Mouse (Mus musculus) neural tube, embryonic 15.5 days (tissue): ENCODE results near the gene Ufc1. TPM values are rescaled to one million over a fixed set of nuclear protein-coding genes. Genes with fewer than 3 reads are reported as not detected.

Experiments used
- polyA plus RNA-seq: library from polyadenylated mRNA; unstranded; fragments of >200 nt; fragmentation: Nextera tagmentation; extraction: Ambion mirVana; gene quantifications from 2 replicates; pipeline ENCODE4 v1.2.1, GENCODE M21; 2015

Ufc1 gene
- polyA plus RNA-seq, 1 experiment from 2014 or later, result 119 TPM

Other genes with a start within 250 kb of the Ufc1 start
- 11.5 and 11.8 TPM in 2 replicates for gene Fcgr3, start 230.1 kb downstream of the Ufc1 start, polyA plus RNA-seq
- 4.4 and 6.3 TPM in 2 replicates for gene Cfap126, start 181.1 kb downstream of the Ufc1 start, polyA plus RNA-seq
- gene Sdhc, start 144.4 kb downstream of the Ufc1 start, polyA plus RNA-seq, result 311 and 314 TPM in 2 replicates
- 8.8 and 11.0 TPM in 2 replicates for gene Mpz, start 144.3 kb downstream of the Ufc1 start, polyA plus RNA-seq
- 34.0 and 39.1 TPM in 2 replicates for gene Pcp4l1, start 98.8 kb downstream of the Ufc1 start, polyA plus RNA-seq
- gene Nr1i3, start 81.1 kb downstream of the Ufc1 start, polyA plus RNA-seq, result 0.38 and 0.52 TPM in 2 replicates
- 51.0 and 60.0 TPM in 2 replicates for gene Tomm40l, start 72.5 kb downstream of the Ufc1 start, polyA plus RNA-seq
- gene Apoa2, start 70.0 kb downstream of the Ufc1 start, polyA plus RNA-seq, result 11.1 and 12.9 TPM in 2 replicates
- 32.0 and 46.6 TPM in 2 replicates for gene Fcer1g, start 60.7 kb downstream of the Ufc1 start, polyA plus RNA-seq
- 3.3 and 3.6 TPM in 2 replicates for gene Adamts4, start 44.6 kb downstream of the Ufc1 start, polyA plus RNA-seq
- 237 and 260 TPM in 2 replicates for gene Ndufs2, start 43.6 kb downstream of the Ufc1 start, polyA plus RNA-seq
- 90.6 and 97.6 TPM in 2 replicates for gene B4galt3, start 24.7 kb downstream of the Ufc1 start, polyA plus RNA-seq
- 42.7 and 48.0 TPM in 2 replicates for gene Ppox, start 13.8 kb downstream of the Ufc1 start, polyA plus RNA-seq
- gene Usp21, start 7.0 kb downstream of the Ufc1 start, polyA plus RNA-seq, result 87.4 and 91.6 TPM in 2 replicates
- 44.1 and 49.9 TPM in 2 replicates for gene Dedd, start 34.1 kb upstream of the Ufc1 start, polyA plus RNA-seq
- gene Nit1, start 50.6 kb upstream of the Ufc1 start, polyA plus RNA-seq, result 53.0 and 53.1 TPM in 2 replicates
- gene Pfdn2, start 50.6 kb upstream of the Ufc1 start, polyA plus RNA-seq, result 146 and 162 TPM in 2 replicates
- 4.0 and 4.1 TPM in 2 replicates for gene Klhdc9, start 65.8 kb upstream of the Ufc1 start, polyA plus RNA-seq
- gene Nectin4, start 75.1 kb upstream of the Ufc1 start, polyA plus RNA-seq, result 3.7 and 5.6 TPM in 2 replicates
- 0.88 and 6.0 TPM in 2 replicates for gene Arhgap30, start 93.9 kb upstream of the Ufc1 start, polyA plus RNA-seq
- 131 and 149 TPM in 2 replicates for gene Usf1, start 116.3 kb upstream of the Ufc1 start, polyA plus RNA-seq
- gene Tstd1, start 123.8 kb upstream of the Ufc1 start, polyA plus RNA-seq, result 4.9 and 6.2 TPM in 2 replicates
- gene F11r, start 142.5 kb upstream of the Ufc1 start, polyA plus RNA-seq, result 11.8 and 27.5 TPM in 2 replicates
- gene Alyref2, start 208.5 kb upstream of the Ufc1 start, polyA plus RNA-seq, result 30.6 and 34.7 TPM in 2 replicates
- not detected in 2 replicates for gene Itln1, start 240.3 kb upstream of the Ufc1 start, polyA plus RNA-seq